Mouse (Mus musculus): ENCODE results near the gene B3gat1.

GRCm38 (mm10) chr9:26792829-26793228 is 59.3 kb downstream of the B3gat1 start:
- no peak for TF ChIP-seq USF1 (IDR thresholded peaks at IDR 0.05; ENCODE audit: low read depth)
- no peak for TF ChIP-seq CTCF (IDR thresholded peaks at IDR 0.05; ENCODE audit: control insufficient read depth, insufficient read depth, insufficient read length)
- no peak for TF ChIP-seq CEBPB (IDR thresholded peaks at IDR 0.05; ENCODE audit: low read depth)
- TF ChIP-seq MAX (IDR thresholded peaks at IDR 0.05), result no peak
- no peak for TF ChIP-seq MYOG (IDR thresholded peaks at IDR 0.05; ENCODE audit: control insufficient read depth, extremely low read depth, insufficient read length)
- no peak for TF ChIP-seq FOSL1 (IDR thresholded peaks at IDR 0.05; ENCODE audit: insufficient read depth, low read length, poor library complexity, severe bottlenecking)
- no peak for TF ChIP-seq MYOD1 (IDR thresholded peaks at IDR 0.05; ENCODE audit: control insufficient read depth, insufficient read length, low read depth)

Measured in C2C12 (cell line).